Mouse (Mus musculus) adrenal gland (tissue): ENCODE measurements at regions not wholly inside any gene's neighbourhood (a gene's known extent, or its start where the extent isn't known, plus 50 kb on each side); places are given as distances from the start of the nearest gene placed in this dataset.

ENCODE experiments used
- intact Hi-C: fragments of 180-260 bp; cut with DNase I; formaldehyde crosslinking; loops from one replicate; pipeline ENCODE4 v1.15.1; 2025

- intact Hi-C loops = loop anchor here (5.0 kb wide), 1 partner anchor 34 kb away; no protein-coding TSS in a partner anchor
Measured at GRCm38 (mm10) chr10:39221028-39221427, 57.4 kb upstream of the Ccn6 start.

- intact Hi-C loops = no loop called here
Measured at GRCm38 (mm10) chr10:39219366-39219765, 55.8 kb upstream of the Ccn6 start.

DNA sequence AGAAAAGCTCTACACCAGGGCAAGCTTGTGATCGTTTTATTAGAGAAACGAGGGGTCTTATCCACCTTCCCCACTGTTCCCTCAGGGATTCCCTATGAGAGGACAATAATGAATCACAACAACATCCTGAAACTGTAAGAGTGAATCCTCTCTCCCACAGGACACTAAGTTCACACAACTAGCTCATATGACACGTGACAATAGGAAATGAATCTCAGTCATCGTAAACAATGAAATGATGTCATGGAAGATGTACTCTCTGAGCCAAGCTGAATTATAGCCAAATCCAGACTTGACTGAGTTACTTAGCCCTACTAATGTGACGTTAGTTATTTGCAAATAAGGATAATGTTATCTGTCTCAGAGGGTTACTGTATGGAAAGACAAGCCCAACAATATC lies 54.6 kb upstream of the Ccn6 start:
- intact Hi-C loops = no loop called here

DNA sequence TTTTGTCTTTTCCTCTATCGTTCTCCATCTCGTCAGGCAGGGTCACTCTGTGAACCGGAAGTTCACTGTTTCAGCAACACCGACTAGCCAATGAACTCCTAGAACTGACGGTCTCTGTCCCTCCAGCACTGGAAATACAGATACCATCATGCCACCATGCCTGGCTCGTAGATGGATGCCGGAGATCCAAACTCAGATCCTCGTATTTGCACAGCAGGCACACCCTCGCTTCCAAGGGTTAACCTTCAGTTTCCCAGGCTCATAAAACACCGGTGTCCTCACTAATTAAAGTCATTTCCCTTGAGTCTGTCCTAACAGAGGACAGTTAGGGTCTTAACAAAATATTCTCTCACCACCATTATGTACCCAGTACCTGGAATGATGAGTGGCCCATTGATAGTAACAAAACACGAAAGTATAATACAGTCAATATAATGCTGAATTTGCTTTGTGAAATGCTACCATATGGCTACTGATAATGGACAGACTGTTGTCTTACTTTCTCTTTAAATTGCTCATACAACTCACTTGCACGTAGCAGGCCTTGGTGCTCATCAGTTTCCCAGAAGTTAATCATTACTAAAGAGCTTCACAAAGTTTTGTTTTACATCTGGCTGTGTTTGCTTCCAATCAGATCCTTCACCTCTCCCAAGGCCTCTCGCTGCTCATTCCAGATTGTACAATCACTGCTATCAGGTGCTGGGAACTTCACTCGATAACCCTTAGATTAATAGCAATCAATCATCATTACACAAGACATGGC lies 52.7 kb upstream of the Ccn6 start:
- intact Hi-C loops = no loop called here

DNA sequence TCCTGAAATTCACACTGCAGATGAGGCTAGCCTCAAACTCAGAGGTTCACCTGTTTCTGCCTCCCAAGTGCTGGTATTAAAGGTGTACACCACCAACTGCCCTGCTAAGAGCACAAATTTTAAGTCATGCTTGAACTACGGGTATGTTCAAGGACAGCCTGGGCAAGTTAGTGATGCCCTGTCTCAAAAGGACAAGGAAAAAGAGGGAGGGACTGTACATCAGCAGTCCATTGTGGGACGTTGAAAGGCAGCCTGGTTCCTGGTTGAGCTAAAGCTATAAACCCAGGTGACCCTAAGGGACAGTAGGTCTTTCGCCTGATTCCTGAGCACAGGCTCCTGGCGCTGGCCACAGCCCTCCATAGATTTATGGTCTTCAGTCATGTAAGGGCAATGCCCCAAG lies 51.0 kb upstream of the Ccn6 start:
- intact Hi-C loops = no loop called here
